Mouse (Mus musculus): ENCODE data around the gene Vmn2r109. TPM values are rescaled to one million over a fixed set of nuclear protein-coding genes. Genes with fewer than 3 reads are reported as not detected.
"Not testable (repeated sequence)": the region's sequence is repeated elsewhere in the genome, so short reads cannot be mapped to it uniquely, and the experiment has no call there.

The Vmn2r109 gene
- not detected in 2 replicates for polyA plus RNA-seq (2015; fragmentation: Nextera tagmentation; extraction: Ambion mirVana)

DNA sequence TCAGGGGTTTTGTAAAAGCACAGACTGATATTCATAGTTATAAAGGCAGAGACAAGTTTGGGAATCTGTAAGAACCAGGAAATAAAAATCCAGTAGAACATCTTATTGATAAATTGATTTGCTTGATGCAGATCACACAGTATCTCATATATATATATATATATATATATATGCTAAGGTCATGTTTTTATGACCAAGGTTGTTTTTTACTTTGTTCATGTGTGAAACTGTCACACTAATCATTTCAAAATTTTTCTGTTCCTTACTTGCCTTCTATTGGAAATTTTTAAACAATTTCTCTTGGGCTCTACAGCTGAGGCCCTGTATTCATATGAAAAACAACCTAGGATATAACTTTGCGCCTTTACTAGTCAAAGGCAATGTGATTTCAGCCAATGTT lies at the start of gene Vmn2r109:
Gene Vmn2r109, minus strand, starts transcription at position 101 of the 400 bp plus-strand sequence.
- no peak within 1 kb of the TSS for H3K4me3 ChIP-seq (ENCODE audit: low read length)
- H3K27me3 ChIP-seq (ENCODE audit: control insufficient read depth, insufficient read depth, low read depth, low read length), result no peaks in the 10 kb centered on the region
- no peaks in the 10 kb centered on the region for H3K4me1 ChIP-seq (replicated peaks; ENCODE audit: control insufficient read depth, insufficient read depth, low read length)
- no peak within 1 kb of the TSS for H3K27ac ChIP-seq (ENCODE audit: low read length)
- no peak for ATAC-seq (ENCODE audit: low read depth)
- H3K9ac ChIP-seq (ENCODE audit: low read length), result no peak within 1 kb of the TSS
- no peak within 1 kb of the TSS for H3K4me2 ChIP-seq (ENCODE audit: low read depth, low read length)
- no peaks in the 10 kb centered on the region for H3K9me3 ChIP-seq (ENCODE audit: control insufficient read depth, low read length)
- H3K36me3 ChIP-seq (ENCODE audit: control insufficient read depth, insufficient read depth, low read length), result no peaks in the 10 kb centered on the region
- 82% methylated on average over 1 of the region's 1 CpGs for WGBS

DNA sequence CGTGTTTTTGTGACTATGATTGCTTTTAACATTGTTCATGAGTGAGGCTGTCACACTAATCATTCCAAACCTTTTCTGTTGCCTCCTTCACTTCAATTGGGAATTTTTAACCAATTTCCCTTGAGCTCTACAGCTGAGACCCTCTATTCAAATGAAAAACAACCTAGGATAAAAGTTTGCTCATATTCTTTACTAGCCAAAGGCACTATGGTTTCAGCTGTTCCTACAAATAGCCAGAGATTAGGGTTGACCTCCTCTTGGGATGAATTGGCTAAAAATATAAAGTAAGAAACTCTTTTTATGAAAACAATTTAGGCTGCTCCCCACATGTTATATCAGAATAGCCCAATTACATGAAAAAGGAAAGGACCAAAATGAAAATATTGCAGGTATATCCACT lies 31.8 kb upstream of the Vmn2r109 start, which contains the start of gene Vmn2r110:
Gene Vmn2r110, minus strand, starts transcription at position 101 of the 400 bp plus-strand sequence.
- H3K4me3 ChIP-seq (ENCODE audit: low read length), result no peak within 1 kb of the TSS
- WGBS, result 28% methylated on average over 1 of the region's 1 CpGs
- H3K9me3 ChIP-seq (ENCODE audit: control insufficient read depth, low read length), result peaks cover 2% of the 10 kb centered on the region; the same call in 1 of the 2 replicates
- no peak within 1 kb of the TSS for H3K9ac ChIP-seq (ENCODE audit: low read length)
- no peaks in the 10 kb centered on the region for H3K4me1 ChIP-seq (replicated peaks; ENCODE audit: control insufficient read depth, insufficient read depth, low read length)
- H3K36me3 ChIP-seq (ENCODE audit: control insufficient read depth, insufficient read depth, low read length), result no peaks in the 10 kb centered on the region
- no peak within 1 kb of the TSS for H3K27ac ChIP-seq (ENCODE audit: low read length)
- no peak for ATAC-seq (ENCODE audit: low read depth)
- no peaks in the 10 kb centered on the region for H3K27me3 ChIP-seq (ENCODE audit: control insufficient read depth, insufficient read depth, low read depth, low read length)
- H3K4me2 ChIP-seq (ENCODE audit: low read depth, low read length), result no peak within 1 kb of the TSS

DNA sequence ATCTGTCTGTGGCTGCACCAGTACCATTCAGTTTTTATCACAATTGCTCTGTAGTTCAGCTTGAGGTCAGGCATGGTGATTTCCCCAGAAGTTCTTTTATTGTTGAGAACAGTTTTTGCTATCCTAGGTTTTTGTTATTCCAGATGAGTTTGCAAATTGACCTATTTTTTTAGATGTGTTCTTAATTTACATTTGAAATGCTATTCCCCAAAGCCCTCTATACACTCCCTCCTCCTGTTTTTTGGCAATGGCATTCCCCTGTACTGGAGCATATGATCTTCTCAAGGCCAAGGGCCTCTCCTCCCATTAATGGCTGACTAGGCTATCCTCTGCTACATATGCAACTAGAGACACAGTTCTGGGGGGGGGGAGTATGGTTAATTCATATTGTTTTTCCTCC lies 56.3 kb downstream of the Vmn2r109 start:
- not testable (repeated sequence) for H3K36me3 ChIP-seq (ENCODE audit: control insufficient read depth, insufficient read depth, low read length); H3K4me3 ChIP-seq (ENCODE audit: low read length); ATAC-seq (ENCODE audit: low read depth); H3K27me3 ChIP-seq (ENCODE audit: control insufficient read depth, insufficient read depth, low read depth, low read length); H3K9me3 ChIP-seq (ENCODE audit: control insufficient read depth, low read length); H3K4me2 ChIP-seq (ENCODE audit: low read depth, low read length); H3K4me1 ChIP-seq (replicated peaks; ENCODE audit: control insufficient read depth, insufficient read depth, low read length); H3K9ac ChIP-seq (ENCODE audit: low read length); H3K27ac ChIP-seq (ENCODE audit: low read length)

DNA sequence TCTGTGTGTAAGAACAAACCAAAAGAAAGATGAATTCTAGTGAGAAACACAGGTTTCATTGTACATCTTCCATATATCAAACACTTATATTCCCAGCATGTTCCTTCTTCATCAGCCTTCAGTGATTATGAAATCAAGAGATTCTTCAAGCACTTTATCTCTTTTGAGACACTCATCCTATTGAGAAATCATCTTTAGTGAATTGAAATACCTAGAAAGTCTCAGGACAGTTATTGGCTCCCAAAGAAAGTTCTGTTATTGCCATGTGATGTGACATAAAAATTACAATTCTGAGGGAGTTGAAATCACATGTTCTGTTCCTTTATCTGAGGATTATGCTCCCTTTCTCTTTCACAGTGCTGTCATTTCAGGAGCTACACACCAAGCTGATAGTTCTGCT lies 66.7 kb downstream of the Vmn2r109 start, which contains the start of gene Vmn1r225:
Gene Vmn1r225, plus strand, starts transcription at position 301 of the 400 bp plus-strand sequence.
- Histone ChIP-seq H3K4me1 (replicated peaks; ENCODE audit: control insufficient read depth, insufficient read depth, low read length) (no peaks in the 10 kb centered on the region), H3K27ac (ENCODE audit: low read length) (no peak within 1 kb of the TSS), H3K9me3 (ENCODE audit: control insufficient read depth, low read length) (no peaks in the 10 kb centered on the region), H3K4me3 (ENCODE audit: low read length) (no peak within 1 kb of the TSS), H3K4me2 (ENCODE audit: low read depth, low read length) (no peak within 1 kb of the TSS), H3K27me3 (ENCODE audit: control insufficient read depth, insufficient read depth, low read depth, low read length) (no peaks in the 10 kb centered on the region), H3K9ac (ENCODE audit: low read length) (no peak within 1 kb of the TSS), H3K36me3 (ENCODE audit: control insufficient read depth, insufficient read depth, low read length) (no peaks in the 10 kb centered on the region)
- ATAC-seq (ENCODE audit: low read depth), result no peak

Other genes starting within 250 kb of the Vmn2r109 start
- not detected in 2 replicates for gene Vmn2r107, start 219.5 kb downstream of the Vmn2r109 start, polyA plus RNA-seq (2015; fragmentation: Nextera tagmentation; extraction: Ambion mirVana)
- gene Vmn1r224, start 150.6 kb downstream of the Vmn2r109 start, polyA plus RNA-seq (2015; fragmentation: Nextera tagmentation; extraction: Ambion mirVana), result not detected in 2 replicates
- gene Vmn2r108, start 83.4 kb downstream of the Vmn2r109 start, polyA plus RNA-seq (2015; fragmentation: Nextera tagmentation; extraction: Ambion mirVana), result not detected in 2 replicates
- not detected in 2 replicates for gene Vmn1r225, start 66.6 kb downstream of the Vmn2r109 start, polyA plus RNA-seq (2015; fragmentation: Nextera tagmentation; extraction: Ambion mirVana)
- 0.03 TPM in 1 of 2 replicates, not detected in the other for gene Vmn2r110, start 31.7 kb upstream of the Vmn2r109 start, polyA plus RNA-seq (2015; fragmentation: Nextera tagmentation; extraction: Ambion mirVana)
- gene Fpr-rs3, start 60.1 kb upstream of the Vmn2r109 start, polyA plus RNA-seq (2015; fragmentation: Nextera tagmentation; extraction: Ambion mirVana), result not detected in 2 replicates
- not detected in 2 replicates for gene Vmn1r226, start 118.1 kb upstream of the Vmn2r109 start, polyA plus RNA-seq (2015; fragmentation: Nextera tagmentation; extraction: Ambion mirVana)
- gene Vmn1r227, start 165.1 kb upstream of the Vmn2r109 start, polyA plus RNA-seq (2015; fragmentation: Nextera tagmentation; extraction: Ambion mirVana), result not detected in 2 replicates
- gene Vmn1r228, start 221.4 kb upstream of the Vmn2r109 start, polyA plus RNA-seq (2015; fragmentation: Nextera tagmentation; extraction: Ambion mirVana), result not detected in 2 replicates
- not detected in 2 replicates for gene Vmn1r229, start 246.8 kb upstream of the Vmn2r109 start, polyA plus RNA-seq (2015; fragmentation: Nextera tagmentation; extraction: Ambion mirVana)